Mouse (Mus musculus) heart, adult 9 months (tissue): ENCODE measurements around the gene Agap2.
A peak's percentile ranks its signal among the peaks of the same experiment; 100 is the strongest.

Source experiments
- DNase-seq, 2 experiments: peaks; one replicate each; pipeline ENCODE4 v3.0.0; 2022; ENCODE audit warnings: low spot score in 2 of 2

Agap2 gene

GRCm38 (mm10) chr10:127075080-127075479, at the start of gene Agap2:
Gene Agap2, plus strand, starts transcription at chr10:127075284.
- no peak for DNase-seq

- peak; percentile 76 to 88 for DNase-seq
These were observed 44.5 kb upstream of the Agap2 start, which contains the start of gene Tsfm for GRCm38 (mm10) chr10:127030336-127031296. Gene Tsfm, minus strand, starts transcription at chr10:127030840.

GRCm38 (mm10) chr10:127033301-127033741, 41.8 kb upstream of the Agap2 start:
- DNase-seq, result no peak

GRCm38 (mm10) chr10:127036273-127036672, 38.8 kb upstream of the Agap2 start:
- DNase-seq, result no peak

GRCm38 (mm10) chr10:127037641-127038040, 37.4 kb upstream of the Agap2 start:
- no peak for DNase-seq

- no peak for DNase-seq
These were observed 34.4 kb upstream of the Agap2 start for GRCm38 (mm10) chr10:127040569-127041214.

GRCm38 (mm10) chr10:127041274-127041766, 33.8 kb upstream of the Agap2 start, which contains the start of the genes Mettl1 and Eef1akmt3:
Gene Mettl1, plus strand, starts transcription at chr10:127041414.
Gene Eef1akmt3, minus strand, starts transcription at chr10:127041513.
- peak in 1 of 2 experiments; percentile 35 for DNase-seq

- DNase-seq, result peak; percentile 81 to 87
These were observed 33.2 kb upstream of the Agap2 start for GRCm38 (mm10) chr10:127041774-127042338.

- no peak for DNase-seq
These were observed 32.5 kb upstream of the Agap2 start for GRCm38 (mm10) chr10:127042468-127043115.

GRCm38 (mm10) chr10:127043187-127043586, 31.9 kb upstream of the Agap2 start:
- DNase-seq, result no peak

- no peak for DNase-seq
These were observed 27.1 kb upstream of the Agap2 start, which contains the start of gene Cyp27b1 for GRCm38 (mm10) chr10:127047954-127048353. Gene Cyp27b1, plus strand, starts transcription at chr10:127048250.

- DNase-seq, result no peak
These were observed 26.3 kb upstream of the Agap2 start for GRCm38 (mm10) chr10:127048608-127049394.

GRCm38 (mm10) chr10:127049395-127050118, 25.5 kb upstream of the Agap2 start:
- DNase-seq, result no peak

GRCm38 (mm10) chr10:127050119-127050474, 25.0 kb upstream of the Agap2 start:
- DNase-seq, result no peak

GRCm38 (mm10) chr10:127054646-127055045, 20.4 kb upstream of the Agap2 start:
- DNase-seq, result no peak

- DNase-seq, result no peak
These were observed 19.7 kb upstream of the Agap2 start for GRCm38 (mm10) chr10:127055406-127055805.

- no peak for DNase-seq
These were observed 18.6 kb upstream of the Agap2 start for GRCm38 (mm10) chr10:127056490-127056889.

GRCm38 (mm10) chr10:127058161-127058560, 16.9 kb upstream of the Agap2 start:
- peak; percentile 63 to 64 for DNase-seq

GRCm38 (mm10) chr10:127058708-127059107, 16.4 kb upstream of the Agap2 start:
- no peak for DNase-seq
